Mouse (Mus musculus): Measurements from ENCODE around the gene Frat2.

GRCm38 (mm10) chr19:41896319-41896711 lies 48.4 kb upstream of the Frat2 start:
- TF ChIP-seq CTCF (IDR thresholded peaks at IDR 0.05; ENCODE audit: extremely low read depth, insufficient read length, insufficient replicate concordance, low read depth, low read length) (no peak), POLR2A (IDR thresholded peaks at IDR 0.05; ENCODE audit: low read depth, low read length) (no peak)
